Mouse (Mus musculus) liver, embryonic 14.5 days (tissue): Measurements from ENCODE around the gene Hpcal4.

Source experiments
- CTCF ChIP-seq: IDR thresholded peaks from 2 replicates; pipeline ENCODE4 v1.5.1; 2016; ENCODE audit warnings: antibody characterized with exemption, low read depth, control low read depth
- EP300 ChIP-seq: IDR thresholded peaks from 2 replicates; pipeline ENCODE4 v1.6.1; 2016; ENCODE audit warnings: antibody characterized with exemption, low read depth

- TF ChIP-seq CTCF (no peak), EP300 (no peak)
Measured at GRCm38 (mm10) chr4:123155840-123156239, 27.2 kb upstream of the Hpcal4 start.
